ENCODE assay signal across 33 mouse cellular contexts in the genomic region with DNA sequence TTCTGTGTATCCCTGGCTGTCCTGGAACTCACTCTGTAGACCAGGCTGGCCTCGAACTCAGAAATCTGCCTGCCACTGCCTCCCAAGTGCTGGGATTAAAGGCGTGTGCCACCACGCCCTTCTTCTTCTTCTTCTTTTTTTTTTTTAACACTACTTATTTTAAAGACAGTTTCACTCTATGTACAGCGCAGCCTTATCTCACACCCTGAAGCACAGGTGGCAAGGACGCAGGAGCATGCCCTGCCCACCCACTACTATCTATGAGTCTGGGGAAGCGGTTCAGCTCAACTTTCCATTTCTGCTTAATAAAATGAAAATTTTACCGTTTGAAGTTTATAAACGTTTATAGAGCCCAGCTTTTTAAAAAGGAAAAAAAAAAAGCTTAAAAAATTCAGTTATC. TPM values are rescaled to one million over a fixed set of nuclear protein-coding genes. Genes with fewer than 3 reads are reported as not detected.
"Had no signal": no experiment of that assay in that cellular context is flagged by ENCODE, and none has a peak within 500 bp of the region (broad histone marks: within the 10 kb centered on the region; RNA-seq: fewer than 3 reads in every experiment).

No protein-coding gene starts in this region.

- H3K27ac ChIP-seq: gastrocnemius, adult 2 months; heart, adult 2 months; heart, embryonic 13.5 days; heart, embryonic 15.5 days; hindbrain, embryonic 13.5 days; hindbrain, embryonic 15.5 days; hindbrain, postnatal 0 days; kidney, embryonic 15.5 days; kidney, postnatal 0 days; left cerebral cortex, adult 2 months; limb, embryonic 10.5 days; limb, embryonic 12.5 days; liver, embryonic 15.5 days had no signal

- DNase-seq: gastrocnemius, adult 2 months; gastrocnemius, postnatal 10 days; gastrocnemius, postnatal 25 days; heart, adult 11 months; heart, adult 2 months; heart, postnatal 14 days; heart, postnatal 36 days; kidney, adult 11 months; kidney, adult 2 months; kidney, adult 9 months; kidney, postnatal 14 days; kidney, postnatal 36 days; layer of hippocampus, adult 9-11 months; layer of hippocampus, postnatal 36 days had no signal

- H3K4me3 ChIP-seq: gastrocnemius, adult 2 months; heart, adult 2 months; heart, embryonic 13.5 days; heart, embryonic 15.5 days; hindbrain, embryonic 13.5 days; hindbrain, embryonic 15.5 days; kidney, embryonic 15.5 days; left cerebral cortex, adult 2 months; limb, embryonic 10.5 days; limb, embryonic 12.5 days; liver, embryonic 15.5 days had no signal

- H3K9ac ChIP-seq: heart, embryonic 13.5 days; heart, embryonic 15.5 days; hindbrain, embryonic 13.5 days; hindbrain, embryonic 15.5 days; kidney, embryonic 15.5 days; limb, embryonic 12.5 days; liver, embryonic 15.5 days had no signal

- H3K4me2 ChIP-seq: heart, embryonic 11.5 days; heart, embryonic 13.5 days; heart, embryonic 15.5 days; hindbrain, embryonic 13.5 days; hindbrain, embryonic 15.5 days; kidney, embryonic 15.5 days; limb, embryonic 12.5 days; liver, embryonic 15.5 days had no signal

- H3K4me1 ChIP-seq: hindbrain, embryonic 13.5 days; hindbrain, embryonic 15.5 days; limb, embryonic 10.5 days; limb, embryonic 12.5 days; liver, embryonic 15.5 days had no signal

- ATAC-seq: hindbrain, postnatal 0 days; intestine, embryonic 16.5 days had no signal

- H3K27me3 ChIP-seq: heart, embryonic 13.5 days; heart, embryonic 15.5 days; hindbrain, embryonic 13.5 days; hindbrain, embryonic 15.5 days; kidney, embryonic 15.5 days; limb, embryonic 12.5 days; liver, embryonic 15.5 days had no signal

- H3K9me3 ChIP-seq: heart, embryonic 13.5 days; heart, embryonic 15.5 days; hindbrain, embryonic 13.5 days; hindbrain, embryonic 15.5 days; kidney, embryonic 15.5 days; limb, embryonic 10.5 days; limb, embryonic 12.5 days; liver, embryonic 15.5 days had no signal

RNA-seq across cellular contexts. Expression of gene Rsc1a1, which starts 3.1 kb away (rescaled TPM):
- total RNA-seq: heart, adult 2 months; heart, postnatal 14 days; layer of hippocampus, postnatal 36 days; left cerebral cortex, postnatal 14 days had no signal
- polyA plus RNA-seq: heart, embryonic 15.5 days; heart, postnatal 0 days; hindbrain, postnatal 0 days; intestine, embryonic 16.5 days; kidney, embryonic 15.5 days; kidney, postnatal 0 days; limb, embryonic 12.5 days had no signal

RNA-seq across cellular contexts. Expression of gene Agmat, which starts 58.0 kb away (rescaled TPM):
- total RNA-seq: gastrocnemius, adult 2 months; hematopoietic stem cell, adult 5-6 weeks; hindbrain, postnatal 0 days; layer of hippocampus, adult 8-10 months; layer of hippocampus, postnatal 14 days had no signal
- polyA plus RNA-seq: hindbrain, embryonic 11.5 days; hindbrain, embryonic 13.5 days; limb, embryonic 10.5 days; limb, embryonic 12.5 days had no signal
